Mouse (Mus musculus) G1E-ER4 (cell line): Measurements from ENCODE around the gene Tubb5. TPM values are rescaled to one million over a fixed set of nuclear protein-coding genes. Genes with fewer than 3 reads are reported as not detected.
A peak's percentile ranks its signal among the peaks of the same experiment; 100 is the strongest.

Experiments
- GATA1 ChIP-seq: IDR thresholded peaks from one replicate; pipeline ENCODE4 v1.8.0; 2012; ENCODE audit warnings: low read length, inconsistent platforms
- polyA plus RNA-seq: library from polyadenylated mRNA; stranded (reverse); fragments of >175 nt; gene quantifications from 2 replicates; pipeline ENCODE4 v1.2.3, GENCODE M21; 2012

Tubb5 gene
- 178 and 400 TPM in 2 replicates for polyA plus RNA-seq

DNA sequence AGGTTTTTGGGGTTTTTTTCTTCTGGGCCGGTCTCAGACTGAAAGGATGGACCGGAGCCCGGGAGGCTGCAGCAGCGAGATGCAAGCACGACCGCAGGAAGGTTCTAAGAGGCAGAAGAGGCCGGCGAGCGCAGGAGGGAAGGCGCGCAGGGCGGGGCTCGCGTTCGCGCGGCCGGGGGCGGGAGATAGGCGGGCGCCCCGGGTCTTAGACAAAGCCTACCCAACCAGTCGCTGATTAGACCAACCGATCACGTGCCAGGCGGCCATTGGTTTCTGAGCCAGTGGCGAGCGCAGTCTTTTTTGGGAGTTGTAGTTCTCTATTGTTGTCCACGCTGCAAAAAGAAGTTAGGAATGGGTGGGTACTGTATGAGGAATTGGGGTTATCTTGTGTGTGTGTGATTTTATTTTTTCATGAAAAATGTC lies at the start of gene Tubb5:
TSS of gene Tubb5 (minus strand) at position 185 of the 423 bp plus-strand sequence.
- no peak for TF ChIP-seq GATA1

DNA sequence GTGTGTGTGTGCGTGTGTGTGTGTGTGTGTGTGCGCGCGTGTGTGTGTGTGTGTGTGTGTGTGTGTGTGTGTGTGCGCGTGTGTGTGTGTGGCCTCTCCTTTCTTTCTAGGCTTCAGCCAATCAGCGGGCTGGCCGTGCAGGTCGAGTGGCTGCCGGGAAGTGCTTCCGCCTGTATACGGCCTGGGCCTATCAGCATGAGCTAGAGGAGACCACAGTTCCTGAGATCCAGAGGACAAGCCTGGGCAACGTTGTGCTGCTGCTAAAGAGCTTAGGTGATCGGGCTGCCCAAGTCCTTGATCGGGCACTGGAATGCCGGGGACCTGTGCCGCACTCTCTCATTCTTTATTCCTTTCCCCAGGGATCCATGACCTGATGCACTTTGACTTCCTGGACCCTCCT lies 49.6 kb upstream of the Tubb5 start:
- TF ChIP-seq GATA1: no peak

DNA sequence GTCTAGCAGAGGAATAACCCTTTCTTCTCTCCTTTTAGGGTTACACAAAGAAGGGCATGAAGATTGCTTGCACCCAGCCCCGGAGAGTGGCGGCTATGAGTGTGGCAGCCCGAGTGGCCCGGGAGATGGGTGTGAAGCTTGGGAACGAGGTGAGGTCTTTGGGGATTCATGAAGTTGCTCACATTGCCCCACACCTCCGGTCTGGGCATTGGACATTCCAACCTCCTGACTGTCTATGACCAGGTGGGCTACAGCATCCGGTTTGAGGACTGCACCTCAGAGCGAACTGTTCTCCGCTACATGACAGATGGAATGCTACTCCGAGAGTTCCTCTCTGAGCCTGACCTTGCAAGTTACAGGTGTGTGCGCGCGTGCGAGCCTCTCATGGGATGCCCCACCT lies 45.7 kb upstream of the Tubb5 start:
- no peak for TF ChIP-seq GATA1

GRCm38 (mm10) chr17:35882924-35883323 lies 44.8 kb upstream of the Tubb5 start:
- no peak for TF ChIP-seq GATA1

DNA sequence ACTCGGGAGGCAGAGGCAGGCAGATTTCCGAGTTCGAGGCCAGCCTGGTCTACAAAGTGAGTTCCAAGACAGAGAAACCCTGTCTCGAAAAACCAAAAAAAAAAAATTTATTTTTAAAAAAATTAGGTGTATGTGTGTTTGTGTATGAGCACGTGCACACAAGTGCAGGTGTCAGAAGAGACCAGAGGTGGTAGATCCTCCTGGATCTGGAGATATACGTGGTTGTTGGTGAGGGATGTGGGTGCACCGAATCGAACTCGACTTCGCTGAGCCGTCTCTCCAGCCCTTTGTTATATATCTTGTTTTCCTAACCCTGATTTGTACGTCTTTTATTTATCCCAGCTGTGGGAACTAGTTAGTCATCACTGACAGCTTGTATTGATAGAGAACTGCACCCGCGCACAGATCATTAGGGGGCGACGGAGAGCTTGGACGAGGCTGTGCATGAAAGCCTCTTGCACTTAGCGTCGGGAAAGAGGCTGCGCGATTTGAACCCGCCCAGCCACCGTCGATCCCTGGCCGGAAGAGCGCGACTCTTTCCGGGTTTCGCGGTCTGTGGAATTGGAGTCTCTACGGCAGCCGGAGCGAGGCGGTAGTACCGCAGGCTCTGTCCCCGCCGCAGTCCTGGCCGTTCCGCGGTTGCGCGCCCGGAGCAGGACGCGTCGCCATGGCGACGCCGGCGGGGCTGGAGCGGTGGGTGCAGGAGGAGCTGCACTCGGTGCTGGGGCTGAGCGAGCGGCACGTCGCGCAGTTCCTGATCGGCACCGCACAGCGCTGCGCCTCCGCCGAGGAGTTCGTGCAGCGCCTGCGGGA lies 41.3 kb upstream of the Tubb5 start, which contains the start of gene Dhx16:
TSS of gene Dhx16 (plus strand) at position 575 of the 813 bp plus-strand sequence.
- TF ChIP-seq GATA1: no peak

DNA sequence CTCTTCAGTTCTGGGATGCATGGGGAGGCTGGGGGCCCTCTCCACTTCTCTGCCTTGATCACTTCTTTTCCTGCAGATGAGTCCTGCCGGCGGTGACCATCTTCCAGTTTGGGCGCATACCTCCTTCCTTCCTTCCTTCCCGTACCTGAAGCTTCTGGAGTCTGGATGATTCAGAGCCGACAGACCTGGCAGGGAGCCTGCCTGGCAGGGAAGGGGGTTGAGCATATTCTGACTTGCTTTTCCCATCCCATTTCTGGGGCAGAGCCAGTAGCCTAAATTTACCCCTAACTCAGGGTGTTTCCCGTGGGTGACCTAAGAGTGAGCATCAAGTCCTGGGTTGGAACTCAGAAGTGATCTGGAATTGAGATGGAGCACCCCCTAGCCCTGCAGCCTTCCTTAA lies 36.6 kb upstream of the Tubb5 start:
- TF ChIP-seq GATA1: no peak

GRCm38 (mm10) chr17:35873774-35874519 lies 35.8 kb upstream of the Tubb5 start:
- TF ChIP-seq GATA1: peak; percentile 73

DNA sequence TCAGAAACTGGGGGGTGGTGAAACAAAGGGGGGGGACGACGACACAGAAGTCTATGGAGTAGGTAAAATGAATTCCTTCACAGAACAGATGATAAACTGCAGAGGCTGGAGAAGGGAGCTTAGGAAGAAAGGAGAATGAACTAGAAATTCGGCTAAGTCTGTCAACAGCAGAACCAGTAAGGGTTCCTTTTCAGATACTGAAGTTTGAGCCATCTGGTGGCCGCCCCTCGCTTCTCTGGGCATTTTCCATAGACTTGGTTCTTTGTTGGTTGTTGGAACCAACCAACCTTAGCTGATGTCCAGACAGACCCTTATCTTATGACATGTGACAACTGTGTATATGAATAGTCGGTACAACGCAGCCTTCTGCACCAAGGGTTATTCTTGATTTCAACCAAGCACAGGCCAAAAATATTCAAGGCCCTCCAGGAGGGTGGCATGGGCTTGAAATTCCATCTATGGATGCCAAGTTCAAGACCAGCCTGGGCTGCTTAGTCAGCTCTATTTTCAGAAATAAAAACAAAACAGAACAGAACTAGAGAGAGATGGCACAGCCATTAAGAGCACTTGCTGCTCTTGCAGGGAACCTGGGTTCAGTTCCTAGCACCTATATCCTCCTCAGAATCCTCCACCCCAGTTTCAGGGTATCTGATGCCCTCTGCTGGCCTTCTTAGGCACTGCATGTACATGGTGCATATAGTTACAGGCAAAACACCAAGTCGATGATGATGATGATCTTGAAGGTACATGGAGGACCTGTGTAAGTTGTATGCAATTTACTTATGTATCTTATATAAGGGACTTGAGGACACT lies 33.0 kb upstream of the Tubb5 start:
- no peak for TF ChIP-seq GATA1

GRCm38 (mm10) chr17:35870151-35870883 lies 32.2 kb upstream of the Tubb5 start:
- TF ChIP-seq GATA1: no peak

GRCm38 (mm10) chr17:35869346-35870067 lies 31.4 kb upstream of the Tubb5 start:
- TF ChIP-seq GATA1: no peak

DNA sequence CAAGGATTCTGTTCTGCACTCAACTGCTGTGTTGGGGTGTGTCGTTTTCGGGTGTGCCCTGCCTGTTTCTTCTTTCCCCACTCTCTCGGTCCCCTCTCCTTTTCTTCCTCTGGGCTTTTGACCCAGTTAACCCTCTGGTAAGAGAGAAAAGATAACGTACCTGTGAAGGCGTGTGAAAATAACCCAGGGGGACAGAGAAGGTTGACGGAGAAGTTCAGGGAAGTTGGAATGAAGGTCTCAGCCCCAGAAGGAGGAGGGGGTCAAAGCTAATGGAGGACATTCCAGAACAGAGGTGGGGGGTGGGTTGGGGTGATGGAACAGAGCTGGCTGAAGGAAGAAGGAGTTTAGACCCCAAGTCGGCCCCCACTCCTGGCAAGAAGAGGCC lies 30.8 kb upstream of the Tubb5 start:
- no peak for TF ChIP-seq GATA1

DNA sequence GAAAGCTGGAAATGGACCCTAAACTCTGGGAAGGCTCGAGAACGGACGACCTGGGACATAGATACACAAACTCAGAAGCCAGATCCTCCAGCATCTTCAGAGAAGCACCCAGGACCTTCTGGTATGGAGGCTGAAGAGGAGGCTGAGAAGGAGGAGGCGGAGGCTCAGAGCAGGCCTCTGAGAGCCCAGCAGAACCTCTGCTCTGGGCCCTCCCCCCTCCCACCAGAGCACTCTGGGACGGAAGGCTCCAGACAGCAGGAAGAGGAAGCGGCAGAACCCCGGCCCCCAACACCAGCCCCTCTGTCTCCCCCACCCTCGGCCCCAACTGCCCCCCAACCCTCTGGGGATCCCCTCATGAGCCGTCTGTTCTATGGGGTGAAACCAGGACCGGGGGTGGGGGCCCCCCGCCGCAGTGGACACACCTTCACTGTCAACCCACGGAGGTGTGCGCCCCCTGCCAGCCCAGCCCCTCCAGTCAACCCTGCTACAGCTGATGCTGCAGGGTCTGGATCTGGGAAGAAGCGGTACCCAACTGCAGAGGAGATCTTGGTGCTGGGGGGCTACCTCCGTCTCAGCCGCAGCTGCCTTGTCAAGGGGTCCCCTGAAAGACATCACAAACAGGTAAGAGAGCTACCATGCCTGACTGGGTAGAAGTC lies 30.2 kb upstream of the Tubb5 start:
- no peak for TF ChIP-seq GATA1

DNA sequence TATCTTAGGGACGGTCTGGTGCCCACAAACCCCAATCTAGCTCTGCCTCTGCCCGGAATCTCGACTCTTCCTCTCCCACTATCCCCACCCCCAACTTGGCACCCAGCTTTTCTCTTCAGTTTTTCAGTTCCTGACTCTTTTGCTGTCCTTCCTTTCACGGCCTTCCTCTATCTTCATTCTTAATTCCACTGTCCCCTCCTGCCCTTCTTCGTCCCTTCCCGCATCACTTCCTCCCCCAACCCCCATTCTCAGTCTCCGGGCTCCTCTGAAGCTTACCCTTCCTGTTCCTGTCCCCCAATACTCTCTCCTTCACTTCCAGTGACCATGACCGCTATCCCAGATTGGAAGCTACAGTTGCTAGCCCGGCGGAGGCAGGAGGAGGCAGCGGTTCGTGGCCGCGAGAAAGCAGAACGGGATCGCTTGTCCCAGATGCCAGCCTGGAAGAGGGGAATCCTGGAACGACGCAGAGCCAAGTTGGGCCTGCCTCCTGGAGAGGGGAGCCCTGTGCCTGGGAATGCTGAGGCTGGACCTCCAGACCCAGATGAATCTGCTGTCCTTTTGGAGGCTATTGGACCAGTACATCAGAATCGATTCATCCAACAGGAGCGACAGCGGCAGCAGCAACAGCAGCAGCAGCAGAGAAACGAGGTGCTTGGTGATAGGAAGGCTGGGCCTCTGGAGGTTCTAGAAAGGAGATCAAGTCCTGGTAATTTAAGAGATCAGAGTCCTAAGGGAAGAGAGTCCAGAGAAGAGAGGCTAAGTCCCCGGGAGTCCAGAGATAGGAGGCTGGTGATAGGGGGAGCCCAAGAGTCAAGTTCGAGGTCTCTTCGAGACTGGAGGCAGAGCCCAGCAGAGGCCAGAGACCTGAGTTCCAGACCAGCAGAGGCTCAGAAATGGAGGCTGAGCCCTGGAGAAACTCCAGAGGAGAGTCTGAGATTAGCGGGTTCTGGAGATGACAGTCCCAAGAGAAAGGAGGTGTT lies 29.1 kb upstream of the Tubb5 start:
- no peak for TF ChIP-seq GATA1
